Mouse (Mus musculus) kidney, adult 2 months (tissue): ENCODE results near the gene Dcp1a.

Source experiments
- CTCF ChIP-seq: fragments of 200-500 bp; conservative IDR thresholded peaks from 2 replicates; pipeline ENCODE4 v1.5.1; 2011; ENCODE audit warnings: low read depth, mild to moderate bottlenecking, control low read depth, low read length, moderate library complexity, mixed read lengths; ENCODE audit not compliant: insufficient read depth, insufficient read length
- POLR2A ChIP-seq: fragments of 200-500 bp; IDR thresholded peaks from one replicate; pipeline ENCODE4 v1.6.1; 2011; ENCODE audit warnings: low read depth, low read length, control low read depth

GRCm38 (mm10) chr14:30491342-30491741 lies 12.0 kb downstream of the Dcp1a start, which contains the start of gene Cacna1d:
- no peak for TF ChIP-seq POLR2A
- TF ChIP-seq CTCF, result no peak
